Mouse (Mus musculus): Measurements from ENCODE around the gene Nfib. TPM values are rescaled to one million over a fixed set of nuclear protein-coding genes. Genes with fewer than 3 reads are reported as not detected.

Nfib gene
- polyA plus RNA-seq, 1 experiment = 39.4 TPM

- DNase-seq (ENCODE audit: extremely low spot score in 1 of 2, low spot score in 1 of 2) = no peak
These were observed 262.5 kb downstream of the Nfib start for GRCm38 (mm10) chr4:82443003-82443402.

GRCm38 (mm10) chr4:82440606-82441005, 264.9 kb downstream of the Nfib start:
- DNase-seq (ENCODE audit: extremely low spot score in 1 of 2, low spot score in 1 of 2) = no peak

- no peak for DNase-seq (ENCODE audit: extremely low spot score in 1 of 2, low spot score in 1 of 2)
These were observed 265.7 kb downstream of the Nfib start for GRCm38 (mm10) chr4:82439813-82440212.

GRCm38 (mm10) chr4:82438631-82439030, 266.9 kb downstream of the Nfib start:
- DNase-seq (ENCODE audit: extremely low spot score in 1 of 2, low spot score in 1 of 2) = no peak

- DNase-seq (ENCODE audit: extremely low spot score in 1 of 2, low spot score in 1 of 2) = peak in 1 of 2 experiments; percentile 43
These were observed 267.8 kb downstream of the Nfib start for GRCm38 (mm10) chr4:82437533-82438318.

- no peak for DNase-seq (ENCODE audit: extremely low spot score in 1 of 2, low spot score in 1 of 2)
These were observed 268.9 kb downstream of the Nfib start for GRCm38 (mm10) chr4:82436656-82437055.

- DNase-seq (ENCODE audit: extremely low spot score in 1 of 2, low spot score in 1 of 2) = no peak
These were observed 269.8 kb downstream of the Nfib start for GRCm38 (mm10) chr4:82435716-82436115.

- DNase-seq (ENCODE audit: extremely low spot score in 1 of 2, low spot score in 1 of 2) = no peak
These were observed 271.4 kb downstream of the Nfib start for GRCm38 (mm10) chr4:82433926-82434705.

- DNase-seq (ENCODE audit: extremely low spot score in 1 of 2, low spot score in 1 of 2) = no peak
These were observed 273.7 kb downstream of the Nfib start for GRCm38 (mm10) chr4:82431831-82432230.

- DNase-seq (ENCODE audit: extremely low spot score in 1 of 2, low spot score in 1 of 2) = no peak
These were observed 274.7 kb downstream of the Nfib start for GRCm38 (mm10) chr4:82430802-82431201.

GRCm38 (mm10) chr4:82426224-82426623, 279.3 kb downstream of the Nfib start:
- DNase-seq (ENCODE audit: extremely low spot score in 1 of 2, low spot score in 1 of 2) = no peak

- DNase-seq (ENCODE audit: extremely low spot score in 1 of 2, low spot score in 1 of 2) = no peak
These were observed 287.3 kb downstream of the Nfib start for GRCm38 (mm10) chr4:82418241-82418640.

GRCm38 (mm10) chr4:82415817-82416216, 289.7 kb downstream of the Nfib start:
- no peak for DNase-seq (ENCODE audit: extremely low spot score in 1 of 2, low spot score in 1 of 2)

- DNase-seq (ENCODE audit: extremely low spot score in 1 of 2, low spot score in 1 of 2) = no peak
These were observed 292.9 kb downstream of the Nfib start for GRCm38 (mm10) chr4:82412651-82413050.

- DNase-seq (ENCODE audit: extremely low spot score in 1 of 2, low spot score in 1 of 2) = no peak
These were observed 293.6 kb downstream of the Nfib start for GRCm38 (mm10) chr4:82411965-82412364.

- DNase-seq (ENCODE audit: extremely low spot score in 1 of 2, low spot score in 1 of 2) = no peak
These were observed 296.8 kb downstream of the Nfib start for GRCm38 (mm10) chr4:82408463-82409404.

- no peak for DNase-seq (ENCODE audit: extremely low spot score in 1 of 2, low spot score in 1 of 2)
These were observed 299.0 kb downstream of the Nfib start for GRCm38 (mm10) chr4:82406511-82406910.

GRCm38 (mm10) chr4:82405791-82406190, 299.8 kb downstream of the Nfib start:
- DNase-seq (ENCODE audit: extremely low spot score in 1 of 2, low spot score in 1 of 2) = no peak

- DNase-seq (ENCODE audit: extremely low spot score in 1 of 2, low spot score in 1 of 2) = peak in 1 of 2 experiments; percentile 58
These were observed 301.4 kb downstream of the Nfib start for GRCm38 (mm10) chr4:82403975-82404651.

GRCm38 (mm10) chr4:82402666-82403065, 302.9 kb downstream of the Nfib start:
- no peak for DNase-seq (ENCODE audit: extremely low spot score in 1 of 2, low spot score in 1 of 2)

Measured in frontal cortex, adult 2 months (tissue).